Mouse (Mus musculus): ENCODE data around the gene Car14. TPM values are rescaled to one million over a fixed set of nuclear protein-coding genes. Genes with fewer than 3 reads are reported as not detected.
"Not testable (repeated sequence)": the region's sequence is repeated elsewhere in the genome, so short reads cannot be mapped to it uniquely, and the experiment has no call there.

The Car14 gene
- polyA plus RNA-seq, 1 experiment from 2014 or later, result 45.5 TPM

GRCm38 (mm10) chr3:95905146-95905939, 852 bp upstream of the Car14 start:
- Histone ChIP-seq H3K27ac (replicated peaks in 1 of 2; ENCODE audit: control insufficient read depth in 1 of 2, insufficient read depth in 1 of 2, low read depth in 2 of 2, low read length in 2 of 2) (peak overlapping the region; percentile 81 to 84), H3K4me1 (ENCODE audit: control insufficient read depth in 2 of 2, insufficient read depth in 2 of 2, low read length in 2 of 2) (peaks cover 18 to 45% of the 10 kb centered on the region in 2 experiments), H3K9ac (ENCODE audit: low read length) (peak overlapping the region; percentile 76), H3K9me3 (ENCODE audit: control insufficient read depth, low read length) (no peaks in the 10 kb centered on the region), H3K4me3 (ENCODE audit: control insufficient read depth in 1 of 2, insufficient read depth in 1 of 2, low read depth in 1 of 2, low read length in 2 of 2) (peak overlapping the region; percentile 46 to 47), H3K36me3 (ENCODE audit: control insufficient read depth, insufficient read depth, low read length) (no peaks in the 10 kb centered on the region), H3K27me3 (ENCODE audit: control insufficient read depth, insufficient read depth, low read length) (no peaks in the 10 kb centered on the region), H3K4me2 (ENCODE audit: low read length) (peak overlapping the region; percentile 93)
- WGBS, result 0% methylated on average over 18 of the region's 18 CpGs
- ATAC-seq (ENCODE audit: insufficient number of reproducible peaks, insufficient read depth, low FRiP score, low read depth), result peak; percentile 29

GRCm38 (mm10) chr3:95903753-95904502, 563 bp downstream of the Car14 start:
- WGBS, result 5% methylated on average over 15 of the region's 15 CpGs
- Histone ChIP-seq H3K4me2 (ENCODE audit: low read length) (peak overlapping the region; percentile 93), H3K27me3 (ENCODE audit: control insufficient read depth, insufficient read depth, low read length) (no peaks in the 10 kb centered on the region), H3K36me3 (ENCODE audit: control insufficient read depth, insufficient read depth, low read length) (peaks cover under 1% of the 10 kb centered on the region; the same call in 1 of the 2 replicates), H3K9ac (ENCODE audit: low read length) (peak overlapping the region; percentile 76), H3K9me3 (ENCODE audit: control insufficient read depth, low read length) (no peaks in the 10 kb centered on the region), H3K4me3 (ENCODE audit: control insufficient read depth in 1 of 2, insufficient read depth in 1 of 2, low read depth in 1 of 2, low read length in 2 of 2) (peak overlapping the region; percentile 46 to 47), H3K27ac (replicated peaks in 1 of 2; ENCODE audit: control insufficient read depth in 1 of 2, insufficient read depth in 1 of 2, low read depth in 2 of 2, low read length in 2 of 2) (peak overlapping the region; percentile 81 to 84), H3K4me1 (ENCODE audit: control insufficient read depth in 2 of 2, insufficient read depth in 2 of 2, low read length in 2 of 2) (peaks cover 18 to 45% of the 10 kb centered on the region in 2 experiments)
- ATAC-seq (ENCODE audit: insufficient number of reproducible peaks, insufficient read depth, low FRiP score, low read depth), result no peak

- Histone ChIP-seq H3K4me3 (ENCODE audit: control insufficient read depth in 1 of 2, insufficient read depth in 1 of 2, low read depth in 1 of 2, low read length in 2 of 2) (0 out of 4 replicates have a peak overlapping the region, but pooled peaks have one; percentile 1 to 46), H3K4me1 (ENCODE audit: control insufficient read depth in 2 of 2, insufficient read depth in 2 of 2, low read length in 2 of 2) (peaks cover 18 to 45% of the 10 kb centered on the region in 2 experiments), H3K27ac (replicated peaks in 1 of 2; ENCODE audit: control insufficient read depth in 1 of 2, insufficient read depth in 1 of 2, low read depth in 2 of 2, low read length in 2 of 2) (peak overlapping the region; percentile 48 to 54; a peak in 3 of 4 replicates), H3K9ac (ENCODE audit: low read length) (peak overlapping the region; percentile 76; the same call in 1 of the 2 replicates), H3K9me3 (ENCODE audit: control insufficient read depth, low read length) (no peaks in the 10 kb centered on the region), H3K36me3 (ENCODE audit: control insufficient read depth, insufficient read depth, low read length) (peaks cover 13% of the 10 kb centered on the region), H3K27me3 (ENCODE audit: control insufficient read depth, insufficient read depth, low read length) (no peaks in the 10 kb centered on the region), H3K4me2 (ENCODE audit: low read length) (peak overlapping the region; percentile 93)
- ATAC-seq (ENCODE audit: insufficient number of reproducible peaks, insufficient read depth, low FRiP score, low read depth), result no peak
- WGBS, result 34% methylated on average over 6 of the region's 6 CpGs
Observed at GRCm38 (mm10) chr3:95902643-95903042, 1.8 kb downstream of the Car14 start.

- H3K4me2 ChIP-seq (ENCODE audit: low read length), result peak overlapping the region; percentile 93
- H3K27ac ChIP-seq (replicated peaks in 1 of 2; ENCODE audit: control insufficient read depth in 1 of 2, insufficient read depth in 1 of 2, low read depth in 2 of 2, low read length in 2 of 2), result peak overlapping the region; percentile 48 to 54; a peak in 3 of 4 replicates
- H3K9me3 ChIP-seq (ENCODE audit: control insufficient read depth, low read length), result no peaks in the 10 kb centered on the region
- peak overlapping the region; percentile 76 for H3K9ac ChIP-seq (ENCODE audit: low read length)
- peaks cover 18 to 45% of the 10 kb centered on the region in 2 experiments for H3K4me1 ChIP-seq (ENCODE audit: control insufficient read depth in 2 of 2, insufficient read depth in 2 of 2, low read length in 2 of 2)
- ATAC-seq (ENCODE audit: insufficient number of reproducible peaks, insufficient read depth, low FRiP score, low read depth), result no peak
- H3K36me3 ChIP-seq (ENCODE audit: control insufficient read depth, insufficient read depth, low read length), result peaks cover 16% of the 10 kb centered on the region
- H3K4me3 ChIP-seq (ENCODE audit: control insufficient read depth in 1 of 2, insufficient read depth in 1 of 2, low read depth in 1 of 2, low read length in 2 of 2), result 0 out of 4 replicates have a peak overlapping the region, but pooled peaks of 1 of the 2 experiments have one; percentile 1
- no peaks in the 10 kb centered on the region for H3K27me3 ChIP-seq (ENCODE audit: control insufficient read depth, insufficient read depth, low read length)
Observed at GRCm38 (mm10) chr3:95902373-95902625, 2.2 kb downstream of the Car14 start.

GRCm38 (mm10) chr3:95901616-95902372, 2.7 kb downstream of the Car14 start:
- 55% methylated on average over 9 of the region's 9 CpGs for WGBS
- Histone ChIP-seq H3K4me2 (ENCODE audit: low read length) (peak overlapping the region; percentile 93), H3K36me3 (ENCODE audit: control insufficient read depth, insufficient read depth, low read length) (peaks cover 17% of the 10 kb centered on the region), H3K27me3 (ENCODE audit: control insufficient read depth, insufficient read depth, low read length) (no peaks in the 10 kb centered on the region), H3K9ac (ENCODE audit: low read length) (peak overlapping the region; percentile 76), H3K9me3 (ENCODE audit: control insufficient read depth, low read length) (no peaks in the 10 kb centered on the region), H3K4me3 (ENCODE audit: control insufficient read depth in 1 of 2, insufficient read depth in 1 of 2, low read depth in 1 of 2, low read length in 2 of 2) (no peak overlapping the region), H3K4me1 (ENCODE audit: control insufficient read depth in 2 of 2, insufficient read depth in 2 of 2, low read length in 2 of 2) (peaks cover 18 to 45% of the 10 kb centered on the region in 2 experiments), H3K27ac (replicated peaks in 1 of 2; ENCODE audit: control insufficient read depth in 1 of 2, insufficient read depth in 1 of 2, low read depth in 2 of 2, low read length in 2 of 2) (peak overlapping the region; percentile 48 to 54)
- no peak for ATAC-seq (ENCODE audit: insufficient number of reproducible peaks, insufficient read depth, low FRiP score, low read depth)

GRCm38 (mm10) chr3:95899800-95900524, 4.5 kb downstream of the Car14 start:
- Histone ChIP-seq H3K4me1 (ENCODE audit: control insufficient read depth in 2 of 2, insufficient read depth in 2 of 2, low read length in 2 of 2) (peaks cover 14 to 37% of the 10 kb centered on the region in 2 experiments), H3K9me3 (ENCODE audit: control insufficient read depth, low read length) (no peaks in the 10 kb centered on the region)
- no peak for ATAC-seq (ENCODE audit: insufficient number of reproducible peaks, insufficient read depth, low FRiP score, low read depth)

GRCm38 (mm10) chr3:95895501-95895900, 9.0 kb downstream of the Car14 start:
- peaks cover 14 to 28% of the 10 kb centered on the region in 2 experiments for H3K4me1 ChIP-seq (ENCODE audit: control insufficient read depth in 2 of 2, insufficient read depth in 2 of 2, low read length in 2 of 2)
- H3K9ac ChIP-seq (ENCODE audit: low read length); H3K27ac ChIP-seq (replicated peaks in 1 of 2; ENCODE audit: control insufficient read depth in 1 of 2, insufficient read depth in 1 of 2, low read depth in 2 of 2, low read length in 2 of 2); H3K27me3 ChIP-seq (ENCODE audit: control insufficient read depth, insufficient read depth, low read length); H3K9me3 ChIP-seq (ENCODE audit: control insufficient read depth, low read length); ATAC-seq (ENCODE audit: insufficient number of reproducible peaks, insufficient read depth, low FRiP score, low read depth); H3K4me3 ChIP-seq (ENCODE audit: control insufficient read depth in 1 of 2, insufficient read depth in 1 of 2, low read depth in 1 of 2, low read length in 2 of 2): not testable (repeated sequence)
- peaks cover 25% of the 10 kb centered on the region for H3K36me3 ChIP-seq (ENCODE audit: control insufficient read depth, insufficient read depth, low read length)
- 81% methylated on average over 7 of the region's 7 CpGs for WGBS
- H3K4me2 ChIP-seq (ENCODE audit: low read length), result peak overlapping the region; percentile 83

More at GRCm38 (mm10) chr3:95899800-95900524, 4.5 kb downstream of the Car14 start:
- H3K27me3 ChIP-seq (ENCODE audit: control insufficient read depth, insufficient read depth, low read length), result no peaks in the 10 kb centered on the region
- no peak overlapping the region for H3K4me3 ChIP-seq (ENCODE audit: control insufficient read depth in 1 of 2, insufficient read depth in 1 of 2, low read depth in 1 of 2, low read length in 2 of 2)
- no peak overlapping the region for H3K9ac ChIP-seq (ENCODE audit: low read length)
- H3K4me2 ChIP-seq (ENCODE audit: low read length), result no peak overlapping the region
- H3K36me3 ChIP-seq (ENCODE audit: control insufficient read depth, insufficient read depth, low read length), result peaks cover 25% of the 10 kb centered on the region
- H3K27ac ChIP-seq (replicated peaks in 1 of 2; ENCODE audit: control insufficient read depth in 1 of 2, insufficient read depth in 1 of 2, low read depth in 2 of 2, low read length in 2 of 2), result no peak overlapping the region
- WGBS, result 75% methylated on average over 13 of the region's 13 CpGs

Measured in heart, embryonic 14.5 days (tissue).